Mouse (Mus musculus): ENCODE results near the gene Lifr. TPM values are rescaled to one million over a fixed set of nuclear protein-coding genes. Genes with fewer than 3 reads are reported as not detected.

Gene Lifr
- polyA plus RNA-seq, 1 experiment from 2014 or later, result 24.6 TPM

DNA sequence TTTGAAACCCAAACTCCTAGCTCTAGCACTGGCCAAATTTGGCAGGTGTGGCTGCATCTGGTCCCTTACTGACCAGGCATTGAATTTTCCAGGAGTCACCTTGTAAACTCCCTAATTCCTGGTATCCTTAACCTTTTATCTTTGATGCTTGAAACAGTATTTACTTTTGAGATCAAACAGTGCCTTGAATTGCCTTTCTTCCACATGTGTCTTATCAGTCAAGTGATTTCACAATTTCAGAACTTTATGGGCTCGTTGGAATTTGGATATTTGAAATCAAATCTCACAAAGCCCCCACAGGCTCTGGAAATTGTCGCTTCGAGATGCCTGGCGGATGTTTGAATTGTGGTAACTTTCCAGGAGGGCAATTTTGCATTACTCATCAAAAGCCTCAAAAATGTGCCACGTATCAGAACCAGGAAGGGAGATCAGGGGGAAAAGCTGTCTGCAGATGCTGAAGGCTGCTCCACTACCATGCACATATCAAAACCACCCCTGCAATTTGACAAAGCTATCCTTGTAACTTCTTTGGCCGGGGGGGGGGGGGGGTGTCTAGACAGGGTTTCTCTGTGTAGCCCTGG lies 45.7 kb downstream of the Lifr start:
- Histone ChIP-seq H3K9me3 (ENCODE audit: control insufficient read depth, low read length) (no peaks in the 10 kb centered on the region), H3K36me3 (ENCODE audit: control insufficient read depth, insufficient read depth, low read length) (no peaks in the 10 kb centered on the region), H3K27me3 (ENCODE audit: control insufficient read depth, insufficient read depth, low read length) (no peaks in the 10 kb centered on the region), H3K9ac (ENCODE audit: low read length) (no peak overlapping the region), H3K4me2 (ENCODE audit: low read depth, severe bottlenecking) (no peak overlapping the region), H3K4me3 (ENCODE audit: low read depth, low read length) (no peak overlapping the region), H3K4me1 (ENCODE audit: control insufficient read depth, insufficient read depth, low read length) (0 out of 2 replicates have a peak, but pooled peaks cover 2% of the 10 kb centered on the region), H3K27ac (replicated peaks; ENCODE audit: low read depth, low read length) (no peak overlapping the region)
- DNase-seq (ENCODE audit: low spot score) (no peak), ATAC-seq (ENCODE audit: insufficient number of reproducible peaks, low FRiP score, low TSS enrichment, low read depth) (no peak)
- WGBS, result 83% methylated on average over 6 of the region's 6 CpGs

DNA sequence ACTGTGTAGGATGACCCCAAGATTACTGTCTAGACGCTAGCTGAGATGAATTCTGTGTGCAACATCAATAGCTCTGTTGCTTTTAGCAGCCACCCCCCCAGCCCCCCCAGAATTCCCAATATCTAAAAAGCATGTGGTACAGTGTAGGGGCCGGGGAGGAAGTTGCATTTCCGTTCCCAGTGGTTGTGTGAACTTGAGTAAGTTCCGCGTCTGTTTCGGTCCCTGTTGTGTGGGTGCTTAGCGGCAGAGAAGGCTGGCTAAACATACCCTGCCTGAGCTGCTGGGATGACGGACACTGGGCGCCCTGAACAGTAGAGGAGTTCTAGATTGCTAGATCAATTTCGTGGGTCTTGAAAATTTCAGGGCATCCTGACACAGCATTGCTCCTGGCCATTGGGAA lies 46.5 kb downstream of the Lifr start:
- DNase-seq (ENCODE audit: low spot score), result no peak
- 90% methylated on average over 10 of the region's 10 CpGs for WGBS
- no peak overlapping the region for H3K9ac ChIP-seq (ENCODE audit: low read length)
- no peak overlapping the region for H3K4me3 ChIP-seq (ENCODE audit: low read depth, low read length)
- no peak for ATAC-seq (ENCODE audit: insufficient number of reproducible peaks, low FRiP score, low TSS enrichment, low read depth)
- no peaks in the 10 kb centered on the region for H3K9me3 ChIP-seq (ENCODE audit: control insufficient read depth, low read length)
- no peaks in the 10 kb centered on the region for H3K36me3 ChIP-seq (ENCODE audit: control insufficient read depth, insufficient read depth, low read length)
- H3K4me1 ChIP-seq (ENCODE audit: control insufficient read depth, insufficient read depth, low read length), result no peaks in the 10 kb centered on the region
- no peak overlapping the region for H3K4me2 ChIP-seq (ENCODE audit: low read depth, severe bottlenecking)
- no peak overlapping the region for H3K27ac ChIP-seq (replicated peaks; ENCODE audit: low read depth, low read length)
- H3K27me3 ChIP-seq (ENCODE audit: control insufficient read depth, insufficient read depth, low read length), result no peaks in the 10 kb centered on the region

DNA sequence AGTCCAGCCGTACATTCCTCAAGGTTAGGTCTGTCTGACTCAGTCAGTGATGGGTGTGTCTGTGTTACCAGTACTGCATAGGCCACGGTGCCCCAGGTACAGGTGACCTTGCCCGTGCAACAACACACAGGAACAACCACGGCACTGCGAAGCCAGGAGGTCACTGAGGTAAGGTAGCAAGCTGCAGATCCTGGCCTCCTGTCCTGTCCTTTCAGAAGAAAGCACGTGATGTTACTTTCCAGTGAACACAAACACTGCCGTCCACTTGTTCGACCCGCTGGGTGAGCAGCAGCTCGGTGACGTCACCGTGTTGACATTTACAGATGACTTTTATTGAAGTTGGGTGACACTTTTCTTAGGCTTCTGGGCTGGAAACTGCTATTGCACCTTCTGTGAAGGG lies 47.2 kb downstream of the Lifr start:
- Histone ChIP-seq H3K9ac (ENCODE audit: low read length) (no peak overlapping the region), H3K27ac (replicated peaks; ENCODE audit: low read depth, low read length) (no peak overlapping the region), H3K4me3 (ENCODE audit: low read depth, low read length) (no peak overlapping the region), H3K4me1 (ENCODE audit: control insufficient read depth, insufficient read depth, low read length) (no peaks in the 10 kb centered on the region), H3K36me3 (ENCODE audit: control insufficient read depth, insufficient read depth, low read length) (no peaks in the 10 kb centered on the region), H3K27me3 (ENCODE audit: control insufficient read depth, insufficient read depth, low read length) (no peaks in the 10 kb centered on the region), H3K9me3 (ENCODE audit: control insufficient read depth, low read length) (no peaks in the 10 kb centered on the region), H3K4me2 (ENCODE audit: low read depth, severe bottlenecking) (no peak overlapping the region)
- no peak for ATAC-seq (ENCODE audit: insufficient number of reproducible peaks, low FRiP score, low TSS enrichment, low read depth)
- WGBS, result 79% methylated on average over 12 of the region's 12 CpGs
- no peak for DNase-seq (ENCODE audit: low spot score)

DNA sequence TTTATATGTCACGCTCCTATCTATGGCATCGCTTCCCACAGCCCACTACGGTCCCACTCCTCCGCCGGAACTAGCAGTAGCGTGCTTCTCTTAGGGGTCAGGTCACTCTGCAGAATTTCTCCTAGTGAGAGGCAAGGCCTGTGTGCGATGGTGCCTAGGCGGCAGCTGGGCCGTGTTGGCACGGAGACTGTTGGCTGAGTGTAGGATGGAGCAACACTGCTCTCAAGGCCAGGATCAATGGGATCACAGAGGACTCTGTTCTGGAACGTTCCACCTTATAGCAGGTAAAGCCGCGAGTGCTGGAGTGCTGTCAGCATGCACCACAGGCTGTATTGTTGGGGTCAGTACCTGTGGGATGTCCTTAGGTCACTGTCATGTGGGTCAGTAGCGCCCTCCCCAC lies 48.1 kb downstream of the Lifr start:
- H3K4me2 ChIP-seq (ENCODE audit: low read depth, severe bottlenecking), result no peak overlapping the region
- WGBS, result 95% methylated on average over 14 of the region's 14 CpGs
- no peaks in the 10 kb centered on the region for H3K9me3 ChIP-seq (ENCODE audit: control insufficient read depth, low read length)
- no peak overlapping the region for H3K4me3 ChIP-seq (ENCODE audit: low read depth, low read length)
- no peaks in the 10 kb centered on the region for H3K27me3 ChIP-seq (ENCODE audit: control insufficient read depth, insufficient read depth, low read length)
- no peaks in the 10 kb centered on the region for H3K4me1 ChIP-seq (ENCODE audit: control insufficient read depth, insufficient read depth, low read length)
- H3K36me3 ChIP-seq (ENCODE audit: control insufficient read depth, insufficient read depth, low read length), result no peaks in the 10 kb centered on the region
- no peak for ATAC-seq (ENCODE audit: insufficient number of reproducible peaks, low FRiP score, low TSS enrichment, low read depth)
- no peak overlapping the region for H3K27ac ChIP-seq (replicated peaks; ENCODE audit: low read depth, low read length)
- DNase-seq (ENCODE audit: low spot score), result no peak
- no peak overlapping the region for H3K9ac ChIP-seq (ENCODE audit: low read length)

DNA sequence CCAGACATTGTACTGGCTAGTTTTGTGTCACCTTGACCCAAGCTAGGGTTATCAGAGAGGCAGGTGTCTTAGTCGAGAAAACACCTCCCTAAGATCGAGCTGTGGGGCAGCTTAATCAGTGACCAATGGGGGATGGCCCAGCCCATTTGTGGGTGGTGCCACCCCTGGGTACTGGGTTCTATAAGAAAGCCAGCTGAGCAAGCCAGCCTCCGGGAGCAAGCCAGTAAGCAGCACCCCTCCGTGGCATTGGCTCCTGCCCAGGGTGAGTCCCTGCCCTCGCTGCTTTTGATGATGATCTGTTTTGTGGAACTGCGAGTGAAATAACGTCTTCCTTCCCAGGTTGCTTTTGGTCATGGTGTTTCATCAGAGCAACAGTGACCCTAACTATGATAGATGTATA lies 49.9 kb downstream of the Lifr start:
- H3K4me3 ChIP-seq (ENCODE audit: low read depth, low read length), result no peak overlapping the region
- ATAC-seq (ENCODE audit: insufficient number of reproducible peaks, low FRiP score, low TSS enrichment, low read depth) (no peak), DNase-seq (ENCODE audit: low spot score) (no peak)
- no peak overlapping the region for H3K4me2 ChIP-seq (ENCODE audit: low read depth, severe bottlenecking)
- peaks cover 6% of the 10 kb centered on the region for H3K4me1 ChIP-seq (ENCODE audit: control insufficient read depth, insufficient read depth, low read length)
- WGBS, result 90% methylated on average over 7 of the region's 7 CpGs
- H3K9me3 ChIP-seq (ENCODE audit: control insufficient read depth, low read length), result no peaks in the 10 kb centered on the region
- no peaks in the 10 kb centered on the region for H3K27me3 ChIP-seq (ENCODE audit: control insufficient read depth, insufficient read depth, low read length)
- H3K27ac ChIP-seq (replicated peaks; ENCODE audit: low read depth, low read length), result no peak overlapping the region
- H3K36me3 ChIP-seq (ENCODE audit: control insufficient read depth, insufficient read depth, low read length), result no peaks in the 10 kb centered on the region
- H3K9ac ChIP-seq (ENCODE audit: low read length), result no peak overlapping the region

DNA sequence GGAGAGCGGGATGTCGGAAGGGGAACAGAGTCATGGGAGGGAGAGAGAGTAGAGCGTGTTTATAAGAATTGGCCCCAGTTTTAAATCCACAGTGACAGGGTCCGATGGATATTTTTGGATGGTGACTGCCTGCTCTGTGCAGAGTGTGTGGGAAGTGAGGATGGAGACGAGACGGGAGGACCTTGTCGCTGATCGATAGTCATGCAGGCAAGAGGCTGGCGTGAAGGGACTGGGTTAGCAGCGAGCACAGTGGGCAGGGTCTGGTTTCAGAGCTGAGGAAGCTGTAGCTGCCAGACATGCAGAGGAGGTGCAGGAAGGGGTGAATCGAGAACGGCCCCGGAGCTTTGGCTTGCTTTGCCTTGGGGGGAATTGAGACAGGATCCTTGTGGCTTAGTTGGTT lies 50.8 kb downstream of the Lifr start:
- Histone ChIP-seq H3K27me3 (ENCODE audit: control insufficient read depth, insufficient read depth, low read length) (no peaks in the 10 kb centered on the region), H3K9ac (ENCODE audit: low read length) (no peak overlapping the region), H3K9me3 (ENCODE audit: control insufficient read depth, low read length) (no peaks in the 10 kb centered on the region), H3K4me3 (ENCODE audit: low read depth, low read length) (no peak overlapping the region), H3K27ac (replicated peaks; ENCODE audit: low read depth, low read length) (no peak overlapping the region), H3K36me3 (ENCODE audit: control insufficient read depth, insufficient read depth, low read length) (no peaks in the 10 kb centered on the region), H3K4me2 (ENCODE audit: low read depth, severe bottlenecking) (no peak overlapping the region), H3K4me1 (ENCODE audit: control insufficient read depth, insufficient read depth, low read length) (peaks cover 6% of the 10 kb centered on the region)
- ATAC-seq (ENCODE audit: insufficient number of reproducible peaks, low FRiP score, low TSS enrichment, low read depth) (no peak), DNase-seq (ENCODE audit: low spot score) (no peak)
- 89% methylated on average over 13 of the region's 13 CpGs for WGBS

DNA sequence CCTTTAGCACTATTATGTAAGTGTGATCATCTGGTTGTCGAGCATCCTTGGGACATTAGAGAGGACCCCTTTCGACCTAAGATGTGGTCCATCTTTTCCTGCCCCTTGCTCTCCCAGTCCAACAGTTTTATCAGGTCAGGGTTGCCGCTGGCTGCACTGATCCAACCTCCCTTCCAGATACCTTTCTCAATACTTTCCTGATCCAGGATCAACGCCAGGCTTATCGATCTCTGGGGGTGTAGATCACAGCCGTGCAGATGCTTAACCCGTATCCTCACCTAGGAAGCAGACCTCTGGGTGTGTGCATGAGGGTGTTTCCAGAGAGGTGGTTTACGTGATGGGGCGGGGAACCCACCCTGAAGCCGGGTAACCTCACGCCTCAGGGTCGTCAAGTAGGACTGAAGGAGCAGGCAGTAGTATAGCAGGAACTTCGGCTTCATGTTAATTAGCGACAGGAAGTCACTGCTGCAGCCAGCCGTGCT lies 53.3 kb downstream of the Lifr start:
- no peak for ATAC-seq (ENCODE audit: insufficient number of reproducible peaks, low FRiP score, low TSS enrichment, low read depth)
- DNase-seq (ENCODE audit: low spot score), result no peak
- no peak overlapping the region for H3K9ac ChIP-seq (ENCODE audit: low read length)
- no peaks in the 10 kb centered on the region for H3K27me3 ChIP-seq (ENCODE audit: control insufficient read depth, insufficient read depth, low read length)
- H3K4me2 ChIP-seq (ENCODE audit: low read depth, severe bottlenecking), result no peak overlapping the region
- H3K9me3 ChIP-seq (ENCODE audit: control insufficient read depth, low read length), result no peaks in the 10 kb centered on the region
- H3K27ac ChIP-seq (replicated peaks; ENCODE audit: low read depth, low read length), result no peak overlapping the region
- H3K4me3 ChIP-seq (ENCODE audit: low read depth, low read length), result no peak overlapping the region
- 35% methylated on average over 15 of the region's 15 CpGs for WGBS
- H3K36me3 ChIP-seq (ENCODE audit: control insufficient read depth, insufficient read depth, low read length), result no peaks in the 10 kb centered on the region
- peaks cover 6% of the 10 kb centered on the region for H3K4me1 ChIP-seq (ENCODE audit: control insufficient read depth, insufficient read depth, low read length)

DNA sequence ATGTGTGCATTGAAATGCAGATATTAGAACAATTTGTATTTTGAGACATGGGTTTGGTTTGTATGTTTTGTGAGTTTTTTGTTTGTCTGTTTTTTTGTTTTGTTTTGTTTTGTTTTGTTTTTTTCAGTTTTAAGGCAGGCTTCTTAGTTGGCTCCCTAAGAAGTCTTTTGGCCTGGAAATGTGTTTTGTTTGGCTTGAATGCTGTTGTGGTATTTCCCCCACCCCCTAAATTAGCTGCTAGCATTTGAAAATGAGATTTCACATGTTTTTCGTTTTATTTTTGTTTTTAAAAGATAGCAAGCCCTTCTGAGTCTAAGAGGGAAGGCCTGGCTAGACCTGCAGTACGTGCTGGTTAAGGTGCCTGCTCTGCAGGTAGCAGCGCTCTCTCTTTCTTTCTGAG lies 54.1 kb downstream of the Lifr start:
- WGBS, result 89% methylated on average over 3 of the region's 3 CpGs
- H3K27me3 ChIP-seq (ENCODE audit: control insufficient read depth, insufficient read depth, low read length), result no peaks in the 10 kb centered on the region
- ATAC-seq (ENCODE audit: insufficient number of reproducible peaks, low FRiP score, low TSS enrichment, low read depth) (no peak), DNase-seq (ENCODE audit: low spot score) (no peak)
- no peaks in the 10 kb centered on the region for H3K36me3 ChIP-seq (ENCODE audit: control insufficient read depth, insufficient read depth, low read length)
- H3K4me2 ChIP-seq (ENCODE audit: low read depth, severe bottlenecking), result no peak overlapping the region
- H3K4me1 ChIP-seq (ENCODE audit: control insufficient read depth, insufficient read depth, low read length), result peaks cover 6% of the 10 kb centered on the region
- H3K9me3 ChIP-seq (ENCODE audit: control insufficient read depth, low read length), result no peaks in the 10 kb centered on the region
- no peak overlapping the region for H3K4me3 ChIP-seq (ENCODE audit: low read depth, low read length)
- no peak overlapping the region for H3K27ac ChIP-seq (replicated peaks; ENCODE audit: low read depth, low read length)
- no peak overlapping the region for H3K9ac ChIP-seq (ENCODE audit: low read length)

DNA sequence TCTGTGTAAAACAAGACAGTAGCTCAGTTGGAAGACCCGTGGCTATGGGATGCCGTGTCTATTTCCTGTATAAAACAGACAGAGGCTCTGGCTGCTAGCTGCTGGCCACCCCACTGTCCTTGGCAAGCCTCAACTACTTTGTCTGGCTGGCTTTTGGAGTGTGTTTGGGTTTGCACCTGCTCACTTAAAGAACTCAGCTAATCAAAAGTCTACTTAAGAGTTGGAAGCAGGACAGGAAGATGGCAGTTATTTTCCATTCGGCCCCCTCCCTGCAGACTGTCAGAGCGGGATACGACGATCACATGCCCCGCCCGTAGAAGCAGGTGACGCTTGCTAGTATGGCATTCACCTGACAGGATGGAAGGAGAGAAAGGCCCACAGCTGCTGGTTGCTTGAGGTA lies 54.5 kb downstream of the Lifr start:
- 87% methylated on average over 9 of the region's 9 CpGs for WGBS
- DNase-seq (ENCODE audit: low spot score) (no peak), ATAC-seq (ENCODE audit: insufficient number of reproducible peaks, low FRiP score, low TSS enrichment, low read depth) (no peak)
- H3K27ac ChIP-seq (replicated peaks; ENCODE audit: low read depth, low read length), result no peak overlapping the region
- H3K4me1 ChIP-seq (ENCODE audit: control insufficient read depth, insufficient read depth, low read length), result peaks cover 6% of the 10 kb centered on the region
- no peak overlapping the region for H3K4me3 ChIP-seq (ENCODE audit: low read depth, low read length)
- H3K27me3 ChIP-seq (ENCODE audit: control insufficient read depth, insufficient read depth, low read length), result no peaks in the 10 kb centered on the region
- H3K9me3 ChIP-seq (ENCODE audit: control insufficient read depth, low read length), result no peaks in the 10 kb centered on the region
- H3K4me2 ChIP-seq (ENCODE audit: low read depth, severe bottlenecking), result no peak overlapping the region
- no peak overlapping the region for H3K9ac ChIP-seq (ENCODE audit: low read length)
- no peaks in the 10 kb centered on the region for H3K36me3 ChIP-seq (ENCODE audit: control insufficient read depth, insufficient read depth, low read length)

Data from limb, embryonic 11.5 days (tissue).